ENCODE assay signal across 9 mouse cellular contexts in genomic region chr9:75776153-75776552, GRCm38 (mm10). TPM values are rescaled to one million over a fixed set of nuclear protein-coding genes. Genes with fewer than 3 reads are reported as not detected.
DNase-seq lines count a peak whose midpoint lies in the region; ATAC-seq and TF ChIP-seq lines count a peak whose summit lies in the region.
"Had no signal": no experiment of that assay in that cellular context is flagged by ENCODE, and none has a peak within 500 bp of the region (broad histone marks: within the 10 kb centered on the region; RNA-seq: fewer than 3 reads in every experiment).

No protein-coding gene starts in this region.

- peak overlapping the region; percentile 79 for H3K27ac ChIP-seq in gastrocnemius, adult 2 months
- peak overlapping the region; percentile 55 for H3K27ac ChIP-seq in midbrain, embryonic 10.5 days (replicated peaks)
- H3K27ac ChIP-seq in midbrain, embryonic 14.5 days (replicated peaks; ENCODE audit: low read depth, low read length) = no peak overlapping the region
- no peak overlapping the region for H3K27ac ChIP-seq in limb, embryonic 11.5 days (replicated peaks; ENCODE audit: low read depth, low read length)
- H3K27ac ChIP-seq in stomach, embryonic 15.5 days = no peak overlapping the region

- no peak for ATAC-seq in midbrain, embryonic 14.5 days (ENCODE audit: low FRiP score, low TSS enrichment)
- ATAC-seq in limb, embryonic 11.5 days (ENCODE audit: insufficient number of reproducible peaks, low FRiP score, low TSS enrichment, low read depth) = no peak
- ATAC-seq in stomach, embryonic 15.5 days (ENCODE audit: insufficient read depth, low FRiP score, low read depth) = no peak

- DNase-seq in gastrocnemius, adult 2 months = no peak
- no peak for DNase-seq in gastrocnemius, adult 8-10 months (ENCODE audit: low spot score in 2 of 2)
- no peak for DNase-seq in midbrain, embryonic 10.5 days (ENCODE audit: low spot score)
- no peak for DNase-seq in midbrain, embryonic 14.5 days
- no peak for DNase-seq in limb, embryonic 11.5 days (ENCODE audit: low spot score)
- no peak for DNase-seq in frontal cortex, postnatal 14 days (ENCODE audit: low spot score in 2 of 2)
- no peak for DNase-seq in retina, embryonic 14.5 days (ENCODE audit: low spot score)
- DNase-seq: adrenal gland, postnatal 25 days had no signal

- H3K9me3 ChIP-seq in midbrain, embryonic 10.5 days (replicated peaks) = no peaks in the 10 kb centered on the region
- no peaks in the 10 kb centered on the region for H3K9me3 ChIP-seq in midbrain, embryonic 14.5 days (ENCODE audit: control insufficient read depth, low read length)
- H3K9me3 ChIP-seq in limb, embryonic 11.5 days (ENCODE audit: control insufficient read depth, low read length) = no peaks in the 10 kb centered on the region
- no peaks in the 10 kb centered on the region for H3K9me3 ChIP-seq in stomach, embryonic 15.5 days

- H3K4me1 ChIP-seq in midbrain, embryonic 10.5 days = peaks cover 17% of the 10 kb centered on the region
- no peaks in the 10 kb centered on the region; the same call in 1 of the 2 replicates for H3K4me1 ChIP-seq in midbrain, embryonic 14.5 days (ENCODE audit: control insufficient read depth, insufficient read depth, low read length)
- H3K4me1 ChIP-seq in limb, embryonic 11.5 days (ENCODE audit: control insufficient read depth, insufficient read depth, low read length) = peaks cover 10% of the 10 kb centered on the region; the same call in 1 of the 2 replicates
- no peaks in the 10 kb centered on the region for H3K4me1 ChIP-seq in stomach, embryonic 15.5 days

- H3K4me2 ChIP-seq in midbrain, embryonic 14.5 days (ENCODE audit: low read length) = no peak overlapping the region
- H3K4me2 ChIP-seq in limb, embryonic 11.5 days (ENCODE audit: low read depth, severe bottlenecking) = peak overlapping the region; percentile 37
- peak overlapping the region; percentile 36 for H3K4me2 ChIP-seq in stomach, embryonic 15.5 days

- intact Hi-C loops in gastrocnemius, adult 2 months (cut with DNase I) = no loop called here

- H3K27me3 ChIP-seq in midbrain, embryonic 10.5 days (ENCODE audit: low read depth, poor library complexity, severe bottlenecking) = no peaks in the 10 kb centered on the region
- no peaks in the 10 kb centered on the region for H3K27me3 ChIP-seq in midbrain, embryonic 14.5 days (ENCODE audit: control insufficient read depth, insufficient read depth, low read length)
- H3K27me3 ChIP-seq in limb, embryonic 11.5 days (ENCODE audit: control insufficient read depth, insufficient read depth, low read length) = no peaks in the 10 kb centered on the region
- no peaks in the 10 kb centered on the region for H3K27me3 ChIP-seq in stomach, embryonic 15.5 days (replicated peaks)

- no peak for TF ChIP-seq CTCF in gastrocnemius, adult 2 months (IDR thresholded peaks at IDR 0.05)

- peak overlapping the region; percentile 58 for H3K4me3 ChIP-seq in gastrocnemius, adult 2 months
- H3K4me3 ChIP-seq in midbrain, embryonic 10.5 days = peak overlapping the region; percentile 43
- no peak overlapping the region for H3K4me3 ChIP-seq in midbrain, embryonic 14.5 days (replicated peaks; ENCODE audit: low read depth, low read length)
- H3K4me3 ChIP-seq in limb, embryonic 11.5 days (ENCODE audit: low read depth, low read length) = 0 out of 2 replicates have a peak overlapping the region, but pooled peaks have one; percentile 12
- H3K4me3 ChIP-seq in stomach, embryonic 15.5 days (replicated peaks) = peak overlapping the region; percentile 32

- H3K9ac ChIP-seq in midbrain, embryonic 14.5 days (replicated peaks; ENCODE audit: low read length) = no peak overlapping the region
- H3K9ac ChIP-seq in limb, embryonic 11.5 days (ENCODE audit: low read length) = no peak overlapping the region
- H3K9ac ChIP-seq in stomach, embryonic 15.5 days = no peak overlapping the region

- H3K36me3 ChIP-seq in midbrain, embryonic 10.5 days = no peaks in the 10 kb centered on the region
- H3K36me3 ChIP-seq in midbrain, embryonic 14.5 days (ENCODE audit: control insufficient read depth, insufficient read depth, low read length) = no peaks in the 10 kb centered on the region
- H3K36me3 ChIP-seq in limb, embryonic 11.5 days (ENCODE audit: control insufficient read depth, insufficient read depth, low read length) = no peaks in the 10 kb centered on the region
- no peaks in the 10 kb centered on the region for H3K36me3 ChIP-seq in stomach, embryonic 15.5 days

- 37% methylated on average over 7 of the region's 7 CpGs for WGBS in midbrain, embryonic 10.5 days
- WGBS in midbrain, embryonic 14.5 days = 39% methylated on average over 7 of the region's 7 CpGs
- 45% methylated on average over 7 of the region's 7 CpGs for WGBS in limb, embryonic 11.5 days
- WGBS in stomach, embryonic 15.5 days = 45% methylated on average over 7 of the region's 7 CpGs

RNA-seq across cellular contexts. Expression of gene Bmp5, which starts 1.0 kb away (rescaled TPM):
- total RNA-seq in gastrocnemius, adult 2 months (2021) = 1 to 10 TPM; 1.6 to 3.3 TPM
- total RNA-seq in gastrocnemius, adult 8-10 months (2022) = 1 to 10 TPM in 3 of 4 experiments, under 1 TPM in 1; 0.94 to 2.7 (median 1.6) TPM
- 3.1 and 4.8 TPM in 2 replicates for polyA plus RNA-seq in midbrain, embryonic 10.5 days (2016; fragmentation: Nextera tagmentation; extraction: Ambion mirVana)
- polyA plus RNA-seq in midbrain, embryonic 14.5 days (2014; fragmentation: Nextera tagmentation; extraction: Ambion mirVana) = 0.50 and 3.7 TPM in 2 replicates
- 5.6 and 7.1 TPM in 2 replicates for polyA plus RNA-seq in limb, embryonic 11.5 days (2014; fragmentation: Nextera tagmentation; extraction: Ambion mirVana)
- 5.7 and 5.9 TPM in 2 replicates for polyA plus RNA-seq in stomach, embryonic 15.5 days (2015; fragmentation: Nextera tagmentation; extraction: Ambion mirVana)

Comparison
In these comparisons a context has a peak if more than half of its experiments do, and no peak if none do; other contexts are left out.
1. H3K27ac ChIP-seq: peak in gastrocnemius, adult 2 months (single experiment) and midbrain, embryonic 10.5 days (single experiment); none in midbrain, embryonic 14.5 days (single experiment), limb, embryonic 11.5 days (single experiment) and stomach, embryonic 15.5 days (single experiment).